Mouse (Mus musculus): ENCODE measurements around the gene Rreb1.

The Rreb1 gene

DNA sequence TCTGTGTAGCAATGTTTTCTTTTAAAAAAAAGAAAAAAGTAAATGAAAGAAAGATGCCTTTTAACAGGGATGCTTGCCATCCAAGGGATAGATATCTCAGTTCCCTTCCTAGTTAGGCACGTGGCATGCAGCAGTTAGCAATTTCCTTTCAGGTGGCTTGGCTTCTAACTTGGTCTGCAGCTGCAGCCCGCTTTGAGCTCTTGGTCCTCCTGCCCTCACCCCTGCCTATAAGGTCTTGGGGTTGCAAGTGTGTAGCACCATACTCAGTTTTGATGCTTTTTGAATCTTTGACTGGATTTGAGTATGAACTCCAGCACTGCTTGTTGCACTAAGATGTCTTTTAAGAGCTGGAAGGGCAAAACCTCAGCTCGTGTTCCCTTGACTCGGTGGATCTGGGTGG is 144.9 kb downstream of the Rreb1 start:
- DNase-seq: no peak

DNA sequence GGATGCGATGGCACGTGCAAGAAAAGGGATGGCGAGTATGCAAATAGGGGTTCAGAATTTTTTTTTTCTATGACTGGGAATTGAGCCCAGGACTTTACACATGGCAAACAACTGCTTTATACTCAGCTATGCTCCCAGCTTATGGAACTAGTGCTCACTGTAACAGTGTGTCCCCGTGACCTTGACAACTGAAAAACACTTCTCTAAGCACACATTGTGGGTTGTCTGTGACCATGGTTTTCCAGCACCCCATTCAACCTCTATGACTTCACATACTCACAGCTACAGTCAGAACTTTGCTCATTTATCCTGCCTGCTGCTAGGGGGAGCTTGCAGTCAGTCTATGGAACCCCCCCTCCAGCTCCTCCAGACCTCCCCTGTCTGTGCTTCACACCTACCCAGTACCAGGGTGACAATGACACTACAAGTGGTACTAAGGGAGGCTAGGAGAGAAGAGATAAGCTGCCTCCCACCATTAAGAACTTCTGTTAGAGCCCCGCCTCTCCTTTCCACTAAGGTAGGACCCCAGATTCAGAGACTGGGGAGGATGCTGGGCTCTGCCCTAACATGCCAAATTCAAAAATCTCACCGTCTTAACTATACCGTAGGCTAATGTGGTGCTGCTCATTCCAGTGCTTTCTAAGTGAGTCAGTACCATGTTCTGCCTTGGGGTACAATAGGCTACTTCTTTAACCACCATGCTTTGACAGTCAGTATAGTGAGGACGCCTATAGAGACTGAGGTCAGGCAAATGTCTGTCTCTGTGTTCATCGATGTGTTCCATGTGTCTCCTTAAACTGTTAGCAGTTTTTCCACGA is 145.7 kb downstream of the Rreb1 start:
- DNase-seq: no peak

DNA sequence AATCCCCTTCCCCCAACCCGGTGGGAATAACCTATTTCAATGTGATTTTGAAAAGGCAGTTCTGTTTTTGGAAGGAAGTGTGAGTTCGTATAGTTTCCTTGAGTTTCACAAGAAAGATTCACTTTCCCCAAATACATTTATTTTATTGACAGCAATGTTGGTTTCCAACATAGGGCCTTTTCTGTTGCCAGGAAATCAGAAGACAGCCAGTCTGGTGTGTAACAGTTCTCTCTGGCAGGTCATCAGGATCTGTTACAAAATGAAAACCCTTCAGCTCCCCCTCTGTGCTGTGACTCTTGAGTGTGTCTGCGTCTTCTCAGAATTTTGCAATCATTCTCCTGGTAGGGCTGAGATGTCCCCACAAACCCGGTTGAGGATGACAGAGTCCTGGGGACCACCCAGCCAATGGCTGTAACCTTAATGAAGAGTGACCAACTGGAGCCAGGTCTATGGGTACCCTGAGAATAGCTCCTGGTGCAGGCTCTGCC is 146.3 kb downstream of the Rreb1 start:
- peak; percentile 45 for DNase-seq

DNA sequence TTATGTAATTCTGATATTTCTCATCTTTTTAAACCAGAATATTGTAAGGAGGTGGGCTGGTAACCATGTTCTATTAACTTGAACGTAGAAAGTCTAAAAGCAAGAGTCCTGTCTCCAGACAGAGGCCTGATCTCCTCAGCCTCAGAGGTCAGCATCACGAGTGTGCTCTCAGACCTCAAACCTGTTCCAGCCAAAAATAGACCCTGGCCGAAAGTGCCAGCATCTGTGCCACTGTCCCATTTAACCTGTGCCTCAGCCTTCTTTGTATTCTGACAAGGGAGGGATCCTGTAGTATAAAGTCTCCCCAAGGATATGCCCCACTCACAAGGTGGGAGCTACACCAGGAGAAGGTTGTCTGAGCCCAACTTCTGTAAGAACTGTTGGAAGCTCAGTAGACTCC is 148.2 kb downstream of the Rreb1 start:
- no peak for DNase-seq

DNA sequence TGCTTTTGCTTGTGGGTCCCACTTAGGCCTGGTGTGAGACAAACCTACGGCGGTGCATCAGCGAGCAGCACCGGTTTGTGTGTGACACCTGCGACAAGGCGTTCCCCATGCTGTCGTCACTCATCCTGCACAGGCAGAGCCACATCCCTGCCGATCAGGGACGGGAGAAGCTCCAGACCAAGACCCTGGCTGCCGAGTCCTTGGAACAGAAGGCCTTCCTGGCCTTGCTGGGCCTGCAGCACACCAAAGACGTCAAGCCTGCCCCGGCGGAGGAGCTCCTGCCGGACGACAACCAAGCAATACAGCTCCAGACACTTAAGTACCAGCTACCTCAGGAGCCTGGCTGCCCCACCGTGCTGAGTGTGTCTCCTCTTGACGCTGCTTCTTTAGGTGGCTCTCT is 151.3 kb downstream of the Rreb1 start:
- DNase-seq: no peak

DNA sequence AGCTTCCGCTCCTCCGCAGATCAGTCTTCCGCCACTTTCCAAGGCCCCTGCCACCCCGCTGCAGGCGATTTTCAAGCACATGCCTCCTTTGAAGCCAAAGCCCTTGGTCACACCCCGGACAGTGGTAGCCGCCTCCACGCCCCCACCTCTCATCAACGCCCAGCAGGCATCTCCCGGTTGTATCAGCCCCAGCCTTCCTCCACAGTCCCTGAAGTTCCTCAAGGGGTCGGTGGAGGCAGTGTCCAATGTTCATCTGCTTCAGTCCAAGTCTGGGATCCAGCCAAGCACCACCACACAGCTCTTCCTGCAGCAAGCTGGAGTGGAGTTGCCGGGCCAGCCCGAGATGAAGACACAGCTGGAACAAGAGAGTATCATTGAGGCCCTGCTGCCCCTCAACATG is 151.9 kb downstream of the Rreb1 start:
- DNase-seq: no peak

DNA sequence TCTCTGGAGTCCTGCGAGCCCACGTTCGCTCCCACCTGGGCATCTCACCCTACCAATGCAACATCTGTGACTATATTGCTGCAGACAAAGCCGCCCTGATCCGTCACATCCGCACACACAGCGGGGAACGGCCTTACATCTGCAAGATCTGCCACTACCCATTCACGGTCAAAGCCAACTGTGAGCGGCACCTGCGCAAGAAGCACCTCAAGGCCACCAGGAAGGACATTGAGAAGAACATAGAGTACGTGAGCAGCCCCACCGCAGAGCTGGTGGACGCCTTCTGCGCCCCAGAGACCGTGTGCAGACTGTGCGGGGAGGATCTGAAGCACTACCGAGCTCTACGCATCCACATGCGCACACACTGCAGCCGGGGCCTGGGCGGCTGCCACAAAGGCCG is 152.4 kb downstream of the Rreb1 start:
- no peak for DNase-seq

DNA sequence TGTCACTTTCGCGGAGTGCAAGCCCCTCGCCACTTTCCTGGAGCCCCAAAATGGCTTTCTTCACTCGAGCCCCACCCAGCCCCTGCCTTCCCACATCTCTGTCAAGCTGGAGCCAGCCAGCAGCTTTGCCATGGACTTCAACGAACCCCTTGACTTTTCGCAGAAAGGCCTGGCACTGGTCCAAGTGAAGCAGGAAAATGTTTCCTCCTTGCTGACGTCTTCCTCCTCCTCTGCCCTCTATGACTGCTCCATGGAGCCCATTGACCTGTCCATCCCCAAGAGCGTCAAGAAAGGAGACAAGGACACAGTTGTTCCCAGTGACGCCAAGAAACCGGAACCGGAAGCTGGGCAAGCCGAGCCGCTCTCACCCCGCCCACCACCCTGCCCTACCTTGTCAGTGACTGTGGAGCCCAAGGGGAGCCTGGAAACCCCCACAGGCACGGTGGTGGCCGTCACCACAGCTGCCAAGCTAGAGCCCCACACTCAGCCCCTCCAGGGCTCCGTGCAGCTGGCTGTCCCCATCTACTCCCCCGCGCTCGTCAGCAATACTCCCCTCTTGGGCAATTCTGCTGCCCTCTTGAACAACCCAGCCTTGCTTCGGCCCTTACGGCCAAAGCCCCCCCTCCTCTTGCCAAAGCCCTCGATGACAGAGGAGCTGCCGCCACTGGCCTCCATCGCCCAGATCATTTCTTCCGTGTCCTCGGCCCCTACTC is 153.2 kb downstream of the Rreb1 start:
- DNase-seq: peak; percentile 47

DNA sequence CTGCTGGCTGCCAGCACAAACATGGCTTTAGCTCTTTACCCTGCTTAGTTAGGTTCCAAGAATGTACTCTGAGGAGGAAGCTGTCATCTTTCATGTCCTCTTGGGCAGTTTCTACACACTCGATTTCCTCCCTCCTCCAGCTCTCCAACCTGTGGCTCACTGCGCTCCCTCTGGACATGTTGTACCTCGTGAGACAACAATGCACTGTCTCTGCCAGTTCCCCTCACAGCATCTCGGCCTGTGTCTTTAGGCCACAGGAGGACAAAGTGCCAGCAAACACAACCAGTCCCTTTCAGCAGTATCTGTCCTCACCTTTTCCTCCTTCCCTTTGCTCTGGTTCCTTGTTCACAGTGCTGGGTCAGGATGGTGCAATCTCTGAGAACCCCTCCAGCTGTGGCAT is 155.9 kb downstream of the Rreb1 start:
- DNase-seq: no peak

DNA sequence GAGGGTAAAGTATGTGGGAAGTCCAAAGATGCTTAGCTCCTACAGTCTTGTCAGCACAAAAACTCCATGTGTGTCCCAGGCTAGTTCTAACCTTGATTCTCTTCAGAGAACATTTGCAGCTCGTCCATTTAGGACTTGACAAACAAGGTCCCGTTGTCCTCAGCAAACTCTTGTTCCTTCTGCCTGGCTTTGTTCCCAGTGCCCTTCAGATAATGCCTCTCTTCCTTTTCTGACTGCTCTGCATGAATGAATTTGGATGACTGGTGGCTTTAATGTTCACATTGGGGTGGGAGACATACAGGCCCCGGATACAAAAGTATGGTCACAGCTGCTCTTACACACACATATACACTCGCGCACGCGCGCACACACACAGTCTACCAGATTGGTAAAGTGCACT is 156.7 kb downstream of the Rreb1 start:
- DNase-seq: peak; percentile 34

DNA sequence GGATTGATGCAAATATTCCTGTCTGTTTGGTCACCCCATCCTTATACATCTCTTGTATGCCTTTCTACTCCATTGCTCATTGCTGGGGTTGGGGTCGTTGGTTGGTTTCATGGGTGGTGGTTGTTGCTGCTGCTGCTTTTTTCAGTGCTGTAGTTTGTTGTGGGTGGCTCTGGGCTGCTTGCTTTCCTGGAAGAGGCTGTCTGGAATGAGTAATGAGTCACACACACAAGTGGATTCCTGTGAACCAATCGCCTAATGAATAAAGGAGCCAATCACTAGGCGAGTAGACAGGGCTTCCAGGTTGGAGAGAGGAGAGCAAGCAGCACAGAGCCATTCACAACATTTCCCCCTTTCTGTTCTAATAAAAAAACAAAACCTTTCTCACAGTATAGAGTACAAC is 158.2 kb downstream of the Rreb1 start:
- no peak for DNase-seq

DNA sequence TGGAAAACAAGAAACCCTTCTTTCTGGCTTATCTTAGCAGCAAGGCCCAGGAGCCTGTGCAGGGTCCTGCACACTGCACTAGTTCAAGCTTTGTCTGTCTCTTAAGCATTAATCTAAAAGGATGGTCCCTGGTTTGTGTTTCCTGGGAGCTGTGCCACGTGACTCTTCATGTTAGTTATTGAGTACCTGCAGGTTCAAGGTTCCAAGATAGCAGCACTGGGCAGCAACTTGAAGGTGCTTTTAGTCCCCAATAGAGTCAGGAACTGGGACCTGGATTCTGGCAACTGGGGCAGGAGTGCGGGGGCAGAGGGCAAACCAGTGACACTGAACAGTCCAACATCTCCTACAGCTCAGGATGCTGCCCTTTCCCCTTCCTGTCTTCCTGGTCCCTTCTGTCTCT is 162.0 kb downstream of the Rreb1 start:
- no peak for DNase-seq

DNA sequence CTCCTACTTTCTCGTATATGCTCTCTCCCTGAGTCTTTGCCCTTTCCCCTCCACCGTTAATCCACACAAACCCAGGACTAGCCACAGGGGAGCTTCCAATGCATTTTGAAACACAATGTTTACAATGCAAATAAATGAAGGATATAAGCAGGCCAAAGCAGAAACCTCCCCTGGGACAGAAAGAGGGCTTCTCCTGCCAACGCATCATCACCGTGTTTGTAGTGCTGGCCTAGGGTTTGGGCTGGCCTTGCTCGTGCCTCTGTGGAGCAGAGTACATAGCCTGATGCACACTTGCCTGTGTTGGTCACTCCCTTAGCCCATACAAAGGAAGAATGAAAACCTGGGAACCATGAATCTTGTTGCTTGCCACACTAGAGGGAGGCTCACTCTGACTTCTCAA is 162.4 kb downstream of the Rreb1 start:
- DNase-seq: no peak

DNA sequence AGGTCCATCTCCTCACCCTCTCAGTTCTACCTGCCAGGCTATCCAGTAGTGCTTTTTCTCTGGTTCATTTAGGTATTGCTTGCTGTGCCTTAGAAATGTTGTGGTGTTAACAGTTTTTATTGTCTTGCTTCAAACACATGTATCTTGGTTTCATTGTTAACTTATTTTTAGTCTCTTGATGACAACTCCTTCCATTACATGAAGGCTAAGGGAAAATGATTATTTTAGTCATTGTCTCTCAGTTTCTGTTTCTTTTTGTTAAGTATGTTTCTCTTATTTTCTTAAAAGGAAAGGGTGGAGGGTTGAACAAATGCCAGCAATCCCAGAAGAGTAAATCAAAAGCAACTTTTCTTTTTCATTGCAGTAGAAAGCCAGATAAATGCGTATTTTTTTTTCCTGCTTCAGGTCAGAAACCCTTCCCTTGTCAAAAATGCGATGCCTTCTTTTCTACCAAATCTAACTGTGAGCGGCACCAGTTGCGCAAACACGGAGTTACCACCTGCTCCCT is 163.0 kb downstream of the Rreb1 start:
- DNase-seq: no peak

DNA sequence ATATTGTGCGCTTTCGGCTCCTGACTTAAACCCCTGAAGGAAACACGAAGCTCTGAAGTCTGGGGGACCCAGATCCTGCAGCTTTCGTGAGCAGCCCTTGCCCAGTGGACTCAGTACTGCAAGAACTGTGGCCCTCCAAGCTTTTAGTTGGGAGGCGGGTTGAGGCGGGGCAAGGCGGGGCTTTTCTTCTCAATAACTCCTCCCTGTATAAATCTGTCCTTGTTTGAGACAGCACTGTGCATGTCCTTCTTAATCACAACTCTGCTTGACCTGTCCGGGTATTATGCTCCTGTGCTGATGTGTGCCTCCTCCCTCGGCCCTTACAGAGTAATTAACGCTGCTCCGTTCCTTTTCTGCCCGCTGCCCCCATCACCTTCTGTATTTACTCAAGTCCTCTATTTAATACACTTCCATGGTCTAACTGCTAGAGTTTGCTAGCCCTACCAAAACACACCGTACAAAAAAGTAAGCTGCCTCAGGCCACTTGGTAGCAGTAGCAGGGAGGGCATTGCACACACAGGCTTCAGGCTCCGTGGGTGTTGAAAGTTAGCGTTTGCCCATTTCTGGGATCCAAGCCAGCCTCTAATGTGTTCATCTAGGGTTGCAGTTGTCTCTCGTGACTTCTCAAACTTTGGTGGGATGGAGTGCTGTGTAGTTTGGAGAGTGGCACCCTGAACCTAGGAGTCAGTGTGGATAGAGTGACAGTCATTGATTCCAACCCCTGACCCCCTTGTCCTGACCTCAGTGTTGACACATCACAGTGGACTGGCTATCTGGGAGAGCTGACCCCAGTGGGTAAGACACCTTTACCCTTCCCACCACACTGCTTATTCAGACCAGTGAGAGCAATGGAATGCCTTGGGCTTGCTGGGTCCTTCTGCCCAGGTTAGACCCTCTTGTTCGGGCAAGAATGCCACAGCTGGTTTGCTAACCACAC is 164.0 kb downstream of the Rreb1 start:
- no peak for DNase-seq

DNA sequence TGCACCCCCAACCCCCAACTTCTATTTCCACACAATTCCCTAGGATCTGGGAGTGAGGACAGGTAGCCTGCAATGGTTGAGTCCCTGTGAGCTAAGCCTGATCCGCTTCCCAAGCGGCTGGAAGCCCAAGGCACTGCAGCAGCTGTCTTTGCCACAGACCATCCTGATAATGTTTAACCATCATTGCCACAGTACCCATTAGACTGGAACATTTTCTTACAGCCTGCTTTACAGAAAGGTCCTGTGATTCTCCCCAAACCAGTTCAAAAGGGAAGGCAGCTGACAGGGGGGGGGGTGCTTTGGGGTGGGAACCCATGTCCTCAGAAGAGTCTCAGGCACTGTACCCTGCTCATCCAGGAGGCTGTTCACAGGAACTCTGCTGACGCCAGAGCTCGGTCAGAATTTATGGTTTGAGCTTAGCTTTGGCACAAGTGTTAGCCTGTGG is 164.7 kb downstream of the Rreb1 start:
- DNase-seq: no peak

DNA sequence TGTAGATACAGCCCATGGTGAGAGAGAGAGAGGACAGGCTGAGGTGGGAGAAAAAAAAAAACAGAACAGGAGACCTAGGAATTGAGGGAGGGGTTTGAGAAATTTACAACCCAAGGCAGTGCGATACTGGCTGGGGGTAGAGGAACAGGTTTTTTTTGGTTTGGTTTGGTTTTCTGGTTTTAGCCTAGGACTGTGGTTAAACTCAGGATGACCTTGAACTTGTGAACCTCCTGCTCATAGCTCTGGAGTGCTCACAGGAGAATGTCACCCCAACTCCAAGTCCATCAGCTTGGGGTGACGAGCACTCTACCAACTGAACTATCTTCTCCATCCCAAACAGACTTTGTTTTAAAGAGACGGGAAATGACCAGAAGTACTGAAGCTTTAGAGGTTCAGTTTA is 165.3 kb downstream of the Rreb1 start:
- DNase-seq: no peak

DNA sequence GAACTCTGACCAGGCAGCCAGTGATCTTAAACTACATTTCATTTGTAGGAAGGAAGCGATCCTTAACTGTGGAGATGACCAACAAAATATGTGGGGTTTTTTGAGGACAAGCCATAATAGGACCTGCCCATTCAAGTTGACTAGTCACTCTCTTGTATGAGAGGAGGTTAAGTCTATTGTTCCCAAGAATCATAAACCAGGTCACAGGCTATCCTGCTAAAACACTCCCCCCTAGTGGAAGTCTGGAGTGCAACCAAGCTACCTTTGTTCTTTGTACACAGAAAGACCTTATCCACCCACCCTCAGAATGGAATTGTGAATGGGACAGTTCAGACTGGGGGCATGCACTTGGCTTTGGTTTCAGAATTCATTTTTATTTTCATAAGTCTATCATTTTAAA is 166.1 kb downstream of the Rreb1 start:
- DNase-seq: no peak

DNA sequence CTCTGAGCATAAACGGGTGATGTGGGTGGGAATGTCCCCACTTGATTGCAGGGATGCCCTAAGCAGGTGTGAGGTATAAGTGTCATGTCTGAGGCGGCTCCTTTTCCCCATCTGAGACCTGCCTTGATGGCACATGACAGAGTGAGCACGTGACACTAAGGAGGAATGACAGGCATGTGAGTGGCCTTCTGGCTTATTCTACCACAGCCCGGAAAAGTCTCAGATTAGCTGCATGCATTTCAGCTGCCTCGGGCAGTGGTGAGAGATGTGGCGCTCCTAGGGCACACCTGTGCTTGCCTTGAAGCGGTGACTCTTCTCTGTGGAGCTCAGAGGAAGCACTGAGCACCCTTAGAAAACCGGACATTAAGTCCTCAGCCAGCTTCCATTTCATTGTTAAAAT is 167.2 kb downstream of the Rreb1 start:
- no peak for DNase-seq

DNA sequence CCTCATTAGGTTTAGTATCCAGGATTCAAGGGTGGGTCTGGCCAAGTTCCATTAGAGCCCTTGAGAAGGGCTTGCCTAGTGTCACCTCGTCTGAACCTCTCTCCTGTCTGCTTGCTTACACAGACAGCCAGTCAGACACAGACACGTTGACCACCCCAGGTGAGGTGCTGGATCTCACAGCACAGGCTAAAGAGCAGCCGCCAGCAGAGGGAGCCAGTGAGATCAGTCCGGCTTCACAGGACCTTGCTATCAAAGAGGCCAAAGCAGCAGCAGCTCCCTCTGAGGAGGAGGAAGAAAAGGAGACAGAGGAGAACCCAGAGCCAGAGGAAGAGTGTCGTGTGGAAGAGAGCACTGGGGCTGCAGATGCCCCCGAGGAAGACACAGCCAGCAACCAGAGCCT is 168.5 kb downstream of the Rreb1 start:
- peak; percentile 93 for DNase-seq

DNA sequence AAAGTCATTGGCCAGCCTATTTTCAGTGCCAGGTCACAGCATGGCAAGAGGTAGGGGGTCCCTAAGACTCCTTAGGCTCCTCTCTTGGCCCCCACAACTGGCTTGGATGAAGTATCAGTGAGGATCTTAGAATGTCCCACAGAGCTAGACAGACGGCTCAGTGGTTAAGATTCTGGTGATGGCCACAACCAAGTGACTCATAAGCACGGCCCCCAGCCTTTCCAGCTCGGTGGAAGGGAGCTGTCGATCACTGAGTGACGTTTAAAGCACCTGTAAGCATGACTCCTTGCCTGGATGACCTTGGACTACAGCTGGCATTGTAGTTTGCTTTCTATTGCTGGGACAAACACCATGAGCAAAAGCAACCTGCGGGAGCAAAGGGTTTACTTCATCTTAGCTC is 174.8 kb downstream of the Rreb1 start:
- DNase-seq: no peak

DNA sequence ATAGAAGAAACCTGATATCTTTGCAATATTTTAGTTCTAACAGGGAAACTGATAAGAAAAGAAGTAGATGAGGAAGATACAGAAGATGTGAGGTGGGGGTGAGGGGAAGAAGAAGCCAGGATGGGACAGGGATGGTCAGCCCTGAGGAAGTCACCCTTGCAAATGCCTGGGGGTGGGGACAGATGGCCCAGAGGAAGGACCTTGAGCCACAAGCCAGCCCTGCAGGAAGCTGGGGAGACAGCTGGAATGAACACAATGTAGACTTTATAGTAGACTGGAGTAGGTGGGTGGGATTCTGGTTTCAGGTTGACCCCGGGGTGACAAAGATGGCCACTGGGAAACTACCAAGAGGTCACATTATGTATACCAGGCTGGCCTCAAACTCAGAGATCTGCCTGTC is 176.1 kb downstream of the Rreb1 start:
- DNase-seq: no peak
